Mouse (Mus musculus) frontal cortex, postnatal 36 days (tissue): ENCODE measurements around the gene Rgma.

Source experiments
- DNase-seq, 2 experiments: peaks; one replicate each; pipeline ENCODE4 v3.0.0; 2022; ENCODE audit warnings: low spot score in 2 of 2

The Rgma gene

DNA sequence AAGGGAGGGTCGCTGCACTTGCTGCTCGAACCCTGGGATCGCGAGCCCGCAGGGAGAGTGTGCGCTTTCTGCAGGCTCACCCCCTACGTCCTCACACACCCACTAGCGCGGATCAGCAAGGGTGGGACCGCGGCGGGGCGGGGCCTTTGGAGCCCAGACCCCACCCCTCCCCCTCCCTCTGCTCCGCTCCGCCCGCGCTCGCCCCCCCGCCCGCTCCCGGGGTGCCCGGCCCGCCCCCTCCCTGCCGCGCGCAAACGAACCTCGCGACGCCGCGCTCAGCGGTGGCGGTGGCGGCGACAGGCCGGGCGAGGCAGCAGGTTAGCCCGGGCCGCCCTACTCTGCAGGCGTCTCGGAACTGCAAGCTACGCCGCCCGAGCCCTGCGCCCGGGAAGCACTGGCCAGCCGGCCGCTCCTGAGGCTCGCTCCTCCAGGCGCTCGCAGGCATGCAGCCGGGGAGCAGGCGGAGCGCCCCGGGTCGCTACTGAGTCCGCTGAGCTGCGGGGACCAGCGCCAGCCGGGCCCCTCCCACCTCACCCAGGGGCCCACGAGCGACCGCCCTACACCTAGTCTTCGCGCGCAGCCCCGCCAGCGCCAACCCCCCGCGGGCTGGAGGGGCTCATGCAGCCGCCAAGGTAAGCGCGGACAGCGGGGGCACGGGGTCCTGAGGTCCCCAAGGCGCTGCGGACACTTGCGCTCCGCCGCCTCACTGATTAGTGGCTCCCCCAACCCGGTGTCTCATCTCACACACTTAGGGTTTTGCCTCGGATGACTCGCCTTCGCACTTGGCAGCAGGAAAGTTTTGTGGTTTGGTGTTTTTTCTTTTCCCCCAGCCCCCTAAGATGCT, at the start of gene Rgma:
Rgma (plus strand) TSS at position 253 of the 844 bp plus-strand sequence.
- peak; percentile 35 to 43 for DNase-seq

DNA sequence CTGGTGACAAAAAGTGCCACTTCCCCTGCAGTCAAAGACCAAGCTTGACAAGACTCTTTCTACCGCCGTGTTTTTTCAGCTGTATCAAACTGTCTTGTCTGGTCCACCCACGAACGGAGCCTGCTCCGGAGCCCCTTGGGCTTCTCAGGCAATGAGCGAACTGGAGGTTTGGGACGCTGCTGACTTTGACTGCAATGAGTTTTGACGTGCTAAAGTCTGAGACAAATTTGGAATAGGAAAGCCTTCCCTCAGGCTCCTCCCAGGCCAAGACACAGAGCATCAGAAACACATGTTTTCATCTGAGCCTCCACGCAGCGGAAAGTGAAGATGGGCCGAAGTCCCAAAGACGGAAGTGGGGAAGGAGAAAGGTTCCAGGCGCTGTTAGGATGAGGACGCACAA, 49.1 kb upstream of the Rgma start:
- DNase-seq: no peak

DNA sequence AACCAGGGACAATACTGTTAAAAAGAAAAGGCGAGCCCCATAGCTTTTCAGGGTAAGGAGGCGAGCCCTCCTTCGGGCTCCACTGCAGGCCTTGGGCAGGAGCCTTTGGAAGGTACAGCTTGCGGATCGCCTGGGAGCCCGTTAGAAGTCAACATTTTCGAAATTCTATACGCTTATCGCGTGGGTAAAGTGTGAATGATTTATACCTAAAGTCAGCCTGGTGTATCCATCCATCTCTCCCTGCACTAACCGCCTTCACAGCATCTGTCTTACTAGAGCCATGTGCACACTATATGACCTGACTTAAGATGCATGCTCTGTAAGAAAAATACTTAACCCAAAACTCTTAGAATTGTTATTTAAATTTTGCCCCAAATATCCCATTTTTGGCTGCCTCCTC, 48.6 kb upstream of the Rgma start:
- no peak for DNase-seq

DNA sequence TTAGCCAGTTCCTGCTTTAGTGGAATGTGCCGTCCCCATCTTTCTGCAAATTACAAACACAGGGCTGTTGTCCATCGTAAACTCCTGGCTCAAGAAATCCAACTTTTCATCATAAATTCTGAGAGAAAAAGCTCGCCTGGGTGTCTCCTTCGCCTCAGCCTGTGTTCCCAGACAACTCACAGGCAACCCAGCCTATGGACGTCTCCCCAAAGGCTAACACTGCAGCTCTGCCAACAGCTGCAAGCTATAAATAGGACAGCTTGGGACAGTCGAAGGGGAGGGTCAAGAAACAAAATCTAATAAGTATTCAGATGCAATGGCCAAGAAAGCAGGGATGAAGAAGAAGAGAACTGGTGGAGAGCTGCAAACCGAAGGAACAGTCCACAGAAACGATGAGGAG, 48.1 kb upstream of the Rgma start:
- DNase-seq: no peak

DNA sequence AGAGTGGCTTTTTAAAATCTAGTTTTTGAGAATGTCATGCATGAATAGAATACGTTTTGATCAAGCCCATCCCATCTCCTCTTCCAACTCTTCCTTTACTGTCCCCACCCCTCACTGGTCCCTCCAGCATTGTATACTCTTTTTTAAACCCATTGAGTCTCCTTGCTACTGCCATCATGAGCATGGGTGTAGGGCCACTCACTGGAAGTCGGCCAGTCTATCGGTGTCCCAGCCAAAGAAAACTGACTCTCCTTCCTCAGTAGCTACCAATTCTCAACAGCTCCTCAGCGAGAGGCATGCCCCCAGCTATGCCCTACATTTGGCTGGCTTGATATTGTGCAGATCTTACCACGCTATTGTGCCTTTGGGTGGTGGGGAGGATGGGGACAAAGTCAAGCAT, 47.7 kb upstream of the Rgma start:
- DNase-seq: no peak

DNA sequence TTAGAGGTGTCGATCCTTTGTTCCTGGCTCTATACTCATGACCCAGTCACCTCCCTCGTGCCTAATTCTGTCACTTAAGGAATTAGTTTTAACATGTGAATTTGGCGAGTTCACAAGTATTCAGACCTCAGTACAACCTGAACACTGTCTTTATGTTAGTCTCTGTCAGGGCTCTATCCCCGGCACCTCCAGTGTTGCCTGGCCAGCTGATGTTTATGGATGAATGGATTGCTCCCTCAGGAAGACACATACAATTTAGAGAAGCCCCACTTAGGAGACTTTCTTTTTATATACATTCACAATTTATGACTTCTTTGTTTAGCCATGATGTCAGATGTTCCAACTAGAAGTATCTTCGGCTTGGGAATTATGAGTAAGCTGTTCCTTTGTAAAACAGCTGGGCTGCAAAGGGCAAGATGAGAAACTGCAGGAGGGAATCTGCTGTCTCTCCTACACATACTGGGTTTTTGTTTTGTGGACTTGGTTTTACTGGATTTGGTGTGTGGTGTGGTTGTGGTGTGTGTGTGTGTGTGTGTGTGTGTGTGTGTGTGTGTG, 46.6 kb upstream of the Rgma start:
- no peak for DNase-seq

DNA sequence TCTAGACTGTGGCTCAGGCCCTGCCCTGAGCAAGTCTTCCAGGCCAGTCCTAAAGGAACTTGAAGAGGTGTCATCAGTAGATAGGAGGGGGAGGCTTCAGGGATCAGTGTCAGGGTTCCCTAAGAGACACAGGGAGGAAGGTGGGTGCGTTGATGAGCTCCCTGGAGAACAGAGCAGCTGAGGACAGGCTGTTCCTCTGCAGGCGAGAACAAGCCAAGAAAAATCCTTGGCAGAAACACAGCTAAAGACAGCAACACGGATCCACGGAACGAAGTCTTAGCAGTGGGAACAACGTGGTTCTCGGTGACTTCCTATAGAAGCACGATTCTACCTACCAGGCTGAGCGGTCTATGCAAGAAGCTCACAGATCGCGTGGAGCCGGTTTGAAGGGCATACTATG, 44.6 kb upstream of the Rgma start:
- peak; percentile 74 to 75 for DNase-seq

DNA sequence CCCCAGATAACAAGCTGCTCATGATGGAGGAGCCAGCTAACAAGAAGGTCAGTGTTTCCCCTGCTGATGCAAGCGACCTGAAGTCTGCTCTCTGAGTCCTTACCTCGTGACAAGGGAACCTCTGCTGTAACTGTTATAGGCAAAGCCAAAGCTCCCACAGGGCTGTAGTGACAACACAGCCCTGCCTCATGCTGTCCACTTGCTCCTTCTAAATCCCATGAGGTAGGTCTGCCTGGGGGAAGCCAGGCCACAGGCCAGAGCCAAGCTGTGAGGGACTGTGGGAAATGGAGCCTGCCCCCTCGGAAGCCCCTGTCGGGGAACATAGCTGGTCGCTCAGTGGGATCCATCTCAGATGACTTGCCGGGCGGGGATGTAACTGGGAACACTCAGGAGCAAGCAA, 43.7 kb upstream of the Rgma start:
- no peak for DNase-seq

DNA sequence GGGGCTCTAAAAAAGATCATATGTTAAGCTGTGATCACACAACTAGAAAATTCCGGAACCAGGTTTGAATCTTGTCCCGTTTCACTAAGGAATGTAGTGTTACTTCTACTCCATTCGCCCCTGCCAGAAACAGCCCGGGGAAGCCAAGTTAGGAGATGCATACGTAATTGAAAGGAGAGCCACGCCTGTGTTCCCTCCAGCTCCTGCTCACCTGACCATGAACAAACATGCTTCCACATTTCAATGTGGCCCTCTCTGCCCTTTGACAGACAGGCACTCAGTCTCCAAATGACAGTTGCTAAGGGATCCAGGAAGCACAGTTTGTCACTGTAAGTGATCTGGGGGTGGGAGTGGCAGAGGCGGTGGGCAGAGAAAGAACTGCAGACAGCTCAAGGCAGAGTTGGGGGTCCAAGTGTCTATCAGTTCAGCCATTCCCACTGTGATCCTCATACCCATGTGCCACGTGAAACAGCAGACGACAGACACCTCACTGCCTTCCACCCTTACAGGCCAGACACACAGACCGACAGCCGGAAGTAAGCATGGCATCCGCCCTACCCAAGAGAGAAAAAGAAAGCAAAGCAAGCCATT, 41.8 kb upstream of the Rgma start:
- no peak for DNase-seq

DNA sequence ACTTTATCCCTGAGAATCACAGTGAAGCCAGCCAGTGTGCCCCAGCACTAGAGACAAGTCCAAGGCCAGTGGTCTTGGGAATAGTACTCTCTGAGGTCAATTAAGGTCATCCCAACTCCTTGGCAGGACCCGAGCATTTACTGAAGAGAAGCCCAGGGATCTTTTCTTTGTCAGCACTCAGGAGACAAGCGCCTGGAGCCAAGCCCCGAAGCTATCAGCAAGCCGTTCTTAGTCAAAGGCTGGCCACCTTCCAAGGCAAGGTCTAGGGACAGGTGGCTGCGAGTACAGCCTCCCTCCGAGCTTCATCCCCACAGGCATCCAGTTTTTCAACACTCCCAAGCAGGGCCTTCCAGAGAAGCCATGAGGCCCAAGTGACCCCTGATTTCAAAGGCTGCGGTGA, 40.4 kb upstream of the Rgma start:
- no peak for DNase-seq

DNA sequence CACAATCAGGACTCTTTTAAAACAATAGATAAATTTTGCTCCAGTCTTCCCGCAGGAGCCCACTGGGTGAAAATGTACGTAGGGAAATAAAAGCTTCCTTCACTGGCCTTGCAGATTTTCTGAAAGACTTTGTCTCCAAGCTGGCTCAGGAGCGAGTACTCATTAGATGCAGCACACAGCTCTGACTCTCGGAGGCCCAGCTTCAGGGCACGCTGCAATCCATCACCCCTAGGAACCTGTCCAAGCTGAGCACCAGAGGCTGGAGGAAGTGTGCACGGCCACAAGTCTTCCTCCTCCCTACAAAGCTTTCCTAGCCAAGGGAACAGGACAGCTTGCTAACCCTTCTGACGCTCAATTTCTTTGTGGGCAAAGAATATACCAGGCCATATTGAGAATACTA, 38.9 kb upstream of the Rgma start:
- DNase-seq: no peak

DNA sequence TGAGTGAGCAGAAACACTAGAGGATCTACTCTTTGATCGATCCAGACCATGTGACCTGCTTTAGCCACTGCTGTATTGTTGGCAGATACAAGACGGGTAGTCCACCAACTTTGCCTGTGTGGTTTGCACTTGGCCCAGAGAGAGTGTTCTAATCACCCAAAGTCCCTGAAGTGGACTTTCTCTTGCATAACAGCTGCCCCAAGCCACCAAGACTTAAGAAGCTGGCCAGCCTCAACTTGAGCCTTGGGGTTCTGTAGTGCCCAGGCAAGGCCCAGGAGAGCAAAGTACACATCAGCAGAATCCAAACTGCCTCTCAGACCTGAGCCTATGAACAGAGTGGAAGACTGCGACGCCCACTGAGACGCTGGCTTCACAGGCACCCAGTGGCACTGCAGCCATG, 37.0 kb upstream of the Rgma start:
- DNase-seq: no peak

DNA sequence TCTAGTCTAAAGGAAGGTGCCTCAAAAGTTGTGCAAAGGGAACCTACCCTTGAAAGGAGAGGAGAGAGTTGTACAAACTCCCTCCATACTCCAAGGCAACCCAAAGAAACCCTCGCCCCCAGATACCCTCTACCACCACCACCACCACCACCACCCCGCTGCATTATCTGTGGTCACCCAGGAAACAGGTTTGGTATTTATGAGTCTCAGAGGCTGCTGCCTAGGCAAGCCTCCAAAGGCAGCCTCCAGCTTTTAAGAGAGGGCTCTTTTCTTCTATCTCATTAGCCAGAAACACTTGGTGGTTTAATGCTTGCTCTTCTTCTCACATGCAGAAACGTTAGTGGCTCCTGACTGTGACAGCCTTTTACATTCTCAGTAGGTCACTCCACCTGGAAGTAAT, 31.5 kb upstream of the Rgma start:
- DNase-seq: no peak

DNA sequence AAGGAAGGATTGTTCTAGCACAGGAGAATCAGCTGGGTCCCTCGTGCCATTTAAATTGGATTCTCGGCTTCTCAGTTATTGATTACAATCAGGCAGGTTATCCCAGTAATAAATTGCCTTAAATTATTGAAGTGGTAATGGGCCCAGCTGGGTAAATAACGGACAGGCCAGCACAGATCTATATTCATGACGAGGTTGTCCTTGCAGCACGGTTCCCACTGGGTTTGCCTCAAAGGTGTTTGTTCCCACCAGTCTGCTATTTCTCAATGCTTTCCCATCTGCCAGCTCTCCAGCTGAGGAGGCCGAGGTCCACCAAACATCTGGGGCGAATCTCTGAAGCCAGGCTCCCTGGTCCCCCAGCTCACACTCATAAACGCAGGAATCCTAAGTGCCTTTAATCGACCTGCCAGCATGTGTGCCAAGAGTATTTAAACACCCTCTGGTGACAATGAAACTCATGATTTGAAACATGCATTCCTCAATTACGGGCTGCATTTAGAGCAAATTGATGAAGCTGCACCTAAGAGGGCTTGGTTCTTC, 26.7 kb upstream of the Rgma start:
- no peak for DNase-seq

DNA sequence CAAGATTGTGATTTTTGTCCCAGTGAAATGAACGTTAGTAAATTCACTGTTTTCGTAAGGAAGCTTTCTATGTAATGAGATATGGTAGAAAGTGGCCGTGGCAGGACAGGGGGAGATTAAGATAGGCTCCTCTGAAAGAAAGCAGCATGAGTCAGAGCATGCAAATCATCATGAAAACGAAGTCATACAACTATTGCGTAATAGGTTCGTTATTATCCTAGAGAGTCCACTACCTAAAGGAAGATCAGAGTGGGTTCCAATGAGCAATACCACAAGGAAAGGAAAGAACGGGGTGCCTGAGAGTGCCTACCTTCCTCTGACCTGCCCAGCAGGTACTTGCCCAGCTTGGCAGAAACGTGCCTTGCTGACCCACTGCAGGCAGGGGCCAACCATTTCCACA, 26.2 kb upstream of the Rgma start:
- no peak for DNase-seq

DNA sequence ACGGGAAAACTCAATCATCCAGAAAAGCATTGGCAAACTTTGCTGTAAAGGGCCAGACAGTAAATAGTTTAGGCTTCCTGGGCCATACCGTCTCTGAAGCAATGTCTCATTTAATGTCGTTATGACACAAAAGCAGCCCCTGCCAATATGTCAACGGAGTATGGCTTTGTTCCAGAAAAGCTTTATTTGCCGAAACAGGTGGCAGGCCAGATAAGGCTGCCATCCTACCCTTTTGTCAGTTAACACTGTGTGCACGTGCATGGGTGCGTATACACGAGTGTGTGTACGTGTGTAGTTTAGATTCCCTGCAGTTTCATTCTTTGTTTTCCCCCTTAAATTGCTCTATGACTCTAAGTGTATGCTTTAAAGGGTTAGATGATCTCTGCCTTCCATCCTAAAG, 20.1 kb upstream of the Rgma start:
- DNase-seq: no peak

DNA sequence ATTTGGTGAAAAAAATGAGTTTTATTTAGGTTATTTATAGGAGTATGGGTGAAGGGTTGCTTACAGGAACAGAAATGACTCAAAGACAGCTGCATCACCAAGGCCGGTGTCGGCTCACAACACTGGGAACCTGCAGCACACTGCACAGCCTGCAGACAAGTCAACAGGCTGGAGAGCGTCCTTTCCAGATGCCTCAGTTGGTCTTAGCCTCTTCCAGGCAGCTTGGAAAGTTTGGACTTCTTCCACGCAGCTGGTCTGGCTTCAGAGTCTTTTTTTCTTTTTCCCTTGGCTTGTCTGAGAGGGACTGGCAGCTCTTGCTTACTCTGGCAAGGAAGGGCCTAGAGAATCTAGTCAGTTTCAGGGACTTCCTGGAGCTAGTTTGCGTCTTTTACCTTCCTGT, 18.4 kb upstream of the Rgma start:
- no peak for DNase-seq

DNA sequence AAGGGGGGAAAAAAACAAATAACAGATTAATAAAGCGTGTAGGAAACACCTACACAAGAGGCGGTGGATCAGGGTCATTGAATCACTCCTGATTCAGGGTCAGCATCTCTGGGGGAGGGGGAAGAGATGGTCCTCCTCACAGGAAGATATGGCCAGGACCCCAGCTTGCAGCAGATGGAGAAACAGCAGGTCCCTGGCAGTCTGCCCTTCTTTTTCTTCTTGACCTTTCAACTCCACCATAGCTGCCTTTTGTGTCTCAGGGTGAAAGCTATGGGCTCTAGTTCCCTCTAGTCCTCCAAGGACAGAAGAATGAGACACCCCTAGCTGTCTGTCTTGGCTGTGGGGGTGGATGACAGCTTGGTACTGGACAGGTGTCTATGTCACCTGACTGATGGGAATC, 17.7 kb upstream of the Rgma start:
- DNase-seq: no peak

DNA sequence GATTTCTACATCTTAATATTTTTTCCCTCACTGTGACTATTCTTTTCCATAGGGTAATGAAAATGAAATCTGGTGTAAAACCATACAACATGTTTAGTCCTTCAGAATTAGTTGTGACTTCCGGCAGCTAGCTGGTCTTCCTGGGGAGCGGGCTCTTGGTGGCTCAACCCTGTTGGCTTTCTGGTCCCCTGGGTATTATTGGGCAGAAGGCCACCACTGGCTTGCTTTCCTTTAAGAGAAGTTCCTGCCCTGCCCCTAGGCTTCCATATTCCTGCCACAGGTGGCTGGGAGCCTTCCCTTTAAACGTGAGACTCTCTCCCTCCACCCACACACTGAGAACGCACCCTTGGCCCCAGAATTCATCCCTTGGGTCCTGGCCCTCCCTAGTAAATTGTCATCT, 9.8 kb upstream of the Rgma start:
- no peak for DNase-seq

DNA sequence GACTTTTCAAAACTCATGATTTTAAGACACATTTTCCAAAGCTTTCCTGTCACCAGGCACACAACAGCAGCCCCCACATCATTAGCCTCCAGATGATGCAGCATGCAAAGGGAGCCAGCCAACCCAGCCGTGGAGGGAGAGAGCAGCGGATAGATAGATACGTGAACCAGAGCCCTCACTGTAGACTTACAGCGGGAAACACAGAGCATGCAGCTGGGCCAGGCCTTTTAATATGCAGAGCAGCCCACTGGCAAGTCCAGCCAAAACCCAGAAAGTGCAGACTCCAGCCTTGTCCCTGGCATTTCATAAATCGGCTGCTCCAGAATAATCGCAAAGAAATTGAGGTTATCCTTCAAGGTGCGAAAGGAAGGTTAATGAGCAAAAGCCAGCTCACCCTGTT, 9.3 kb upstream of the Rgma start:
- DNase-seq: no peak

DNA sequence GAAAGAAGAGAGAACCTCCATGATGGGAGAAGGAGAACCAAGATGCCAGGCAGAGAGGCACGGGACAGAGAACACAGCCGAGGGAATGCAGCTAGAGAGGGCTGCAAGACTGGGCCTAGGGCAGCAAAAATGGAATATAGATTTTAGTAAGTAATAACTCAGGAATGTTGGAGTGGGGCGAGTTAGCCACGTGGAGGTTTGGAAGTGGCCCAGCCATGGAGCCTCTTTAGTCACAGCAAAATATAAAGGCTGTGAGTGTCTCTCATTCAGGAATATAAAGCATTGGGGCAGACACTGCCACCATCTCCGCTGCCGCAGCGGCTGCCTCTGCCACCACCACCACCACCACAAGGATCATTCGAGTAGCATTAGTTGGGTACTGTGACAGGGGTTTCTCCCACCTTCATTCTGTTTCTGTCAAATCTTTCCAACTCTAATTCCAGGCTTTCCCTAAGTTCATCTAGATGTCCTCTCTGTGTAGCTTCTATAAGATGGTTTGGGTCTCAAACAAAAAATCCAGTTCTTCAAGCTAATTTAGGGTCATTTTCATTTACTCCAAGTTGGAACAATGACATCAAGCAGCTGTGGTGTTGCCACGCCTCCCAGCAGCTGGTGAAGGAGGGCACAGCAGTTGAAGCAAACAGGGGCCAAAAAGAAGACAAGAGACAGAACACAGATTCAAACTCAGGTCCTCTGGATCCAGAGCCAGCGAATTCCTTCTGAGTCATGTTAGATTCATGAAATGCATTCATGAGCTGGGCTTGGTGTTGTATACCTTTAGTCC, 7.4 kb upstream of the Rgma start:
- DNase-seq: no peak

DNA sequence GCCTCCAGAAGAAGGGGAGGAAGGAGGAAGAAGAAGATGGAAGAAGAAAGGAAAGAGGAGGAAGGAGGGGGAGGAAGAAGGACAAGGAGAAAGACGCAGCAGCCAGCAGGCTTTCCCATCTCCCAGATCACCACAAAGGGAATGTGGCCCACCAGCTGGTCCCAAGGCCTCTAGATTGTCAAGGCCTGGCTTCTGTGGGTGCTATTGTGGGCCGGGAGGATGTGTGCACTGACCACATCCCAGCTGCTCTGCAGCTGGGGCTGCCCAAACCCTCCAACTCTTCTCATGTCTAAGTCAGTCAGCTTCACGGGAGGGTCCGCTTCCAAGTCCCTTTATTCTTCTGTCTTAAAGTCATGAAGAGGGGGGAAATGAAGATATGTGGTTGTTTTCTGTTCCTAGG, 5.3 kb upstream of the Rgma start:
- DNase-seq: no peak
